Mouse (Mus musculus): Measurements from ENCODE around the gene Rras2. TPM values are rescaled to one million over a fixed set of nuclear protein-coding genes. Genes with fewer than 3 reads are reported as not detected.

Rras2 gene
- polyA plus RNA-seq, 1 experiment from 2014 or later = 18.9 TPM

- Histone ChIP-seq H3K36me3 (ENCODE audit: control insufficient read depth, insufficient read depth, low read length) (no peaks in the 10 kb centered on the region), H3K4me1 (ENCODE audit: control insufficient read depth, insufficient read depth, low read length) (0 out of 2 replicates have a peak, but pooled peaks cover 10% of the 10 kb centered on the region), H3K4me3 (ENCODE audit: low read depth, low read length) (no peak overlapping the region), H3K27me3 (ENCODE audit: control insufficient read depth, insufficient read depth, low read length) (no peaks in the 10 kb centered on the region), H3K9me3 (ENCODE audit: control insufficient read depth, low read length) (no peaks in the 10 kb centered on the region), H3K27ac (ENCODE audit: low read depth, low read length) (no peak overlapping the region), H3K9ac (replicated peaks; ENCODE audit: low read depth, low read length) (no peak overlapping the region), H3K4me2 (ENCODE audit: low read depth, low read length) (no peak overlapping the region)
- no peak for ATAC-seq (ENCODE audit: low read depth)
- WGBS = 69% methylated on average over 8 of the region's 8 CpGs
These were observed 54.0 kb downstream of the Rras2 start for GRCm38 (mm10) chr7:114063534-114063933.

- Histone ChIP-seq H3K9me3 (ENCODE audit: control insufficient read depth, low read length) (no peaks in the 10 kb centered on the region), H3K27me3 (ENCODE audit: control insufficient read depth, insufficient read depth, low read length) (no peaks in the 10 kb centered on the region), H3K4me2 (ENCODE audit: low read depth, low read length) (no peak overlapping the region), H3K4me3 (ENCODE audit: low read depth, low read length) (no peak overlapping the region), H3K27ac (ENCODE audit: low read depth, low read length) (no peak overlapping the region), H3K9ac (replicated peaks; ENCODE audit: low read depth, low read length) (no peak overlapping the region), H3K36me3 (ENCODE audit: control insufficient read depth, insufficient read depth, low read length) (no peaks in the 10 kb centered on the region), H3K4me1 (ENCODE audit: control insufficient read depth, insufficient read depth, low read length) (0 out of 2 replicates have a peak, but pooled peaks cover 10% of the 10 kb centered on the region)
- no peak for ATAC-seq (ENCODE audit: low read depth)
- 73% methylated on average over 1 of the region's 1 CpGs for WGBS
These were observed 55.1 kb downstream of the Rras2 start for GRCm38 (mm10) chr7:114062451-114062850.

GRCm38 (mm10) chr7:114060445-114060844, 57.1 kb downstream of the Rras2 start:
- no peak overlapping the region for H3K27ac ChIP-seq (ENCODE audit: low read depth, low read length)
- H3K4me3 ChIP-seq (ENCODE audit: low read depth, low read length) = no peak overlapping the region
- 0 out of 2 replicates have a peak, but pooled peaks cover 4% of the 10 kb centered on the region for H3K4me1 ChIP-seq (ENCODE audit: control insufficient read depth, insufficient read depth, low read length)
- H3K9ac ChIP-seq (replicated peaks; ENCODE audit: low read depth, low read length) = no peak overlapping the region
- H3K9me3 ChIP-seq (ENCODE audit: control insufficient read depth, low read length) = no peaks in the 10 kb centered on the region
- WGBS = 96% methylated on average over 6 of the region's 6 CpGs
- no peaks in the 10 kb centered on the region for H3K27me3 ChIP-seq (ENCODE audit: control insufficient read depth, insufficient read depth, low read length)
- H3K4me2 ChIP-seq (ENCODE audit: low read depth, low read length) = no peak overlapping the region
- no peaks in the 10 kb centered on the region for H3K36me3 ChIP-seq (ENCODE audit: control insufficient read depth, insufficient read depth, low read length)
- ATAC-seq (ENCODE audit: low read depth) = no peak

- Histone ChIP-seq H3K27me3 (ENCODE audit: control insufficient read depth, insufficient read depth, low read length) (no peaks in the 10 kb centered on the region), H3K9me3 (ENCODE audit: control insufficient read depth, low read length) (no peaks in the 10 kb centered on the region), H3K36me3 (ENCODE audit: control insufficient read depth, insufficient read depth, low read length) (no peaks in the 10 kb centered on the region), H3K4me1 (ENCODE audit: control insufficient read depth, insufficient read depth, low read length) (0 out of 2 replicates have a peak, but pooled peaks cover 4% of the 10 kb centered on the region), H3K4me3 (ENCODE audit: low read depth, low read length) (no peak overlapping the region), H3K9ac (replicated peaks; ENCODE audit: low read depth, low read length) (no peak overlapping the region), H3K4me2 (ENCODE audit: low read depth, low read length) (no peak overlapping the region), H3K27ac (ENCODE audit: low read depth, low read length) (no peak overlapping the region)
- no peak for ATAC-seq (ENCODE audit: low read depth)
- WGBS = 64% methylated on average over 6 of the region's 6 CpGs
These were observed 58.6 kb downstream of the Rras2 start for GRCm38 (mm10) chr7:114058927-114059441.

GRCm38 (mm10) chr7:114058166-114058565, 59.4 kb downstream of the Rras2 start:
- no peaks in the 10 kb centered on the region for H3K9me3 ChIP-seq (ENCODE audit: control insufficient read depth, low read length)
- H3K4me2 ChIP-seq (ENCODE audit: low read depth, low read length) = no peak overlapping the region
- no peak overlapping the region for H3K27ac ChIP-seq (ENCODE audit: low read depth, low read length)
- no peaks in the 10 kb centered on the region for H3K27me3 ChIP-seq (ENCODE audit: control insufficient read depth, insufficient read depth, low read length)
- no peaks in the 10 kb centered on the region for H3K4me1 ChIP-seq (ENCODE audit: control insufficient read depth, insufficient read depth, low read length)
- no peaks in the 10 kb centered on the region for H3K36me3 ChIP-seq (ENCODE audit: control insufficient read depth, insufficient read depth, low read length)
- 93% methylated on average over 16 of the region's 16 CpGs for WGBS
- H3K4me3 ChIP-seq (ENCODE audit: low read depth, low read length) = no peak overlapping the region
- H3K9ac ChIP-seq (replicated peaks; ENCODE audit: low read depth, low read length) = no peak overlapping the region
- ATAC-seq (ENCODE audit: low read depth) = no peak

GRCm38 (mm10) chr7:114053720-114054119, 63.9 kb downstream of the Rras2 start:
- ATAC-seq (ENCODE audit: low read depth) = no peak
- Histone ChIP-seq H3K27me3 (ENCODE audit: control insufficient read depth, insufficient read depth, low read length) (no peaks in the 10 kb centered on the region), H3K27ac (ENCODE audit: low read depth, low read length) (no peak overlapping the region), H3K9ac (replicated peaks; ENCODE audit: low read depth, low read length) (no peak overlapping the region), H3K9me3 (ENCODE audit: control insufficient read depth, low read length) (no peaks in the 10 kb centered on the region), H3K4me1 (ENCODE audit: control insufficient read depth, insufficient read depth, low read length) (no peaks in the 10 kb centered on the region), H3K36me3 (ENCODE audit: control insufficient read depth, insufficient read depth, low read length) (no peaks in the 10 kb centered on the region), H3K4me3 (ENCODE audit: low read depth, low read length) (no peak overlapping the region), H3K4me2 (ENCODE audit: low read depth, low read length) (no peak overlapping the region)
- 87% methylated on average over 4 of the region's 4 CpGs for WGBS

- Histone ChIP-seq H3K27me3 (ENCODE audit: control insufficient read depth, insufficient read depth, low read length) (no peaks in the 10 kb centered on the region), H3K9me3 (ENCODE audit: control insufficient read depth, low read length) (no peaks in the 10 kb centered on the region), H3K27ac (ENCODE audit: low read depth, low read length) (no peak overlapping the region), H3K4me2 (ENCODE audit: low read depth, low read length) (no peak overlapping the region), H3K9ac (replicated peaks; ENCODE audit: low read depth, low read length) (no peak overlapping the region), H3K36me3 (ENCODE audit: control insufficient read depth, insufficient read depth, low read length) (no peaks in the 10 kb centered on the region), H3K4me3 (ENCODE audit: low read depth, low read length) (no peak overlapping the region), H3K4me1 (ENCODE audit: control insufficient read depth, insufficient read depth, low read length) (no peaks in the 10 kb centered on the region)
- no peak for ATAC-seq (ENCODE audit: low read depth)
- 79% methylated on average over 2 of the region's 2 CpGs for WGBS
These were observed 71.8 kb downstream of the Rras2 start for GRCm38 (mm10) chr7:114045814-114046213.

- no peak for ATAC-seq (ENCODE audit: low read depth)
- H3K27me3 ChIP-seq (ENCODE audit: control insufficient read depth, insufficient read depth, low read length) = no peaks in the 10 kb centered on the region
- no peak overlapping the region for H3K27ac ChIP-seq (ENCODE audit: low read depth, low read length)
- H3K4me2 ChIP-seq (ENCODE audit: low read depth, low read length) = no peak overlapping the region
- H3K9ac ChIP-seq (replicated peaks; ENCODE audit: low read depth, low read length) = no peak overlapping the region
- H3K36me3 ChIP-seq (ENCODE audit: control insufficient read depth, insufficient read depth, low read length) = no peaks in the 10 kb centered on the region
- H3K4me1 ChIP-seq (ENCODE audit: control insufficient read depth, insufficient read depth, low read length) = no peaks in the 10 kb centered on the region
- no peak overlapping the region for H3K4me3 ChIP-seq (ENCODE audit: low read depth, low read length)
- 85% methylated on average over 6 of the region's 6 CpGs for WGBS
- H3K9me3 ChIP-seq (ENCODE audit: control insufficient read depth, low read length) = no peaks in the 10 kb centered on the region
These were observed 73.5 kb downstream of the Rras2 start for GRCm38 (mm10) chr7:114043929-114044549.

GRCm38 (mm10) chr7:114042973-114043928, 74.3 kb downstream of the Rras2 start:
- H3K27ac ChIP-seq (ENCODE audit: low read depth, low read length) = no peak overlapping the region
- ATAC-seq (ENCODE audit: low read depth) = no peak
- H3K9ac ChIP-seq (replicated peaks; ENCODE audit: low read depth, low read length) = no peak overlapping the region
- no peak overlapping the region for H3K4me3 ChIP-seq (ENCODE audit: low read depth, low read length)
- H3K36me3 ChIP-seq (ENCODE audit: control insufficient read depth, insufficient read depth, low read length) = no peaks in the 10 kb centered on the region
- 79% methylated on average over 26 of the region's 26 CpGs for WGBS
- H3K4me1 ChIP-seq (ENCODE audit: control insufficient read depth, insufficient read depth, low read length) = no peaks in the 10 kb centered on the region
- no peaks in the 10 kb centered on the region for H3K9me3 ChIP-seq (ENCODE audit: control insufficient read depth, low read length)
- H3K4me2 ChIP-seq (ENCODE audit: low read depth, low read length) = no peak overlapping the region
- H3K27me3 ChIP-seq (ENCODE audit: control insufficient read depth, insufficient read depth, low read length) = no peaks in the 10 kb centered on the region

Measured in neural tube, embryonic 14.5 days (tissue).